Mouse (Mus musculus) CH12.LX (cell line): ENCODE results near the gene Aatf. TPM values are rescaled to one million over a fixed set of nuclear protein-coding genes. Genes with fewer than 3 reads are reported as not detected.

Experiments
- DNase-seq: peaks from one replicate; pipeline ENCODE4 v3.0.0-alpha.2; 2013; ENCODE audit errors: extremely low read depth
- H3K27ac ChIP-seq: 2 replicates; pipeline ENCODE4 v1.5.1; 2012; ENCODE audit warnings: low read depth, mild to moderate bottlenecking, control low read depth, moderate library complexity; ENCODE audit not compliant: insufficient read depth
- H3K27me3 ChIP-seq: replicated peaks from 2 replicates; pipeline ENCODE3; 2012; ENCODE audit warnings: inconsistent platforms
- H3K36me3 ChIP-seq, 2 experiments: replicated peaks in 1 of 2; 2 replicates each; pipeline versions ENCODE3 to v1.6.1; 2012; ENCODE audit warnings: inconsistent platforms in 1 of 2, low read length in 1 of 2, mild to moderate bottlenecking in 1 of 2, mixed read lengths in 1 of 2, moderate library complexity in 1 of 2; ENCODE audit not compliant: control insufficient read depth in 1 of 2, insufficient read depth in 1 of 2
- H3K4me1 ChIP-seq, 2 experiments: 2 replicates each; pipeline ENCODE4 v1.6.1; 2012; ENCODE audit warnings: inconsistent platforms in 1 of 2, moderate library complexity in 1 of 2; ENCODE audit not compliant: insufficient read depth in 2 of 2, control insufficient read depth in 1 of 2
- H3K4me2 ChIP-seq: 2 replicates; pipeline ENCODE4 v1.6.1; 2012; ENCODE audit warnings: low read depth, mild to moderate bottlenecking, control low read depth; ENCODE audit not compliant: poor library complexity, insufficient read depth, severe bottlenecking
- H3K4me3 ChIP-seq, 3 experiments: fragments of 150-350 bp in 1 of 3; sonication (generic) in 1 of 3; replicated peaks in 1 of 3; 2 replicates each; pipeline versions ENCODE3 to v1.5.1; 2011 to 2012; ENCODE audit warnings: low read depth in 2 of 3, low read length in 2 of 3, mild to moderate bottlenecking in 2 of 3, moderate library complexity in 2 of 3, control low read depth in 1 of 3, improper control_type of control experiment in 1 of 3, inconsistent platforms in 1 of 3, mixed read lengths in 1 of 3; ENCODE audit not compliant: poor library complexity in 1 of 3
- H3K79me2 ChIP-seq: replicated peaks from 2 replicates; pipeline ENCODE4 v1.6.1; 2012; ENCODE audit warnings: mild to moderate bottlenecking, moderate library complexity; ENCODE audit not compliant: control insufficient read depth, poor library complexity, insufficient read depth, severe bottlenecking; ENCODE audit errors: extremely low read depth
- H3K9ac ChIP-seq: 2 replicates; pipeline ENCODE4 v1.6.1; 2012; ENCODE audit warnings: low read depth, mild to moderate bottlenecking, control low read depth, moderate library complexity; ENCODE audit not compliant: insufficient read depth
- H3K9me3 ChIP-seq: replicated peaks from 2 replicates; pipeline ENCODE3; 2012; ENCODE audit warnings: low read length, inconsistent platforms, mixed read lengths
- CHD1 ChIP-seq: IDR thresholded peaks from 2 replicates; pipeline ENCODE4 v1.6.1; 2012; ENCODE audit warnings: low read depth, low read length, improper control_type of control experiment, inconsistent platforms
- CHD2 ChIP-seq: IDR thresholded peaks from 2 replicates; pipeline ENCODE4 v1.6.1; 2011; ENCODE audit warnings: low read length, improper control_type of control experiment
- ELF1 ChIP-seq: IDR thresholded peaks from 2 replicates; pipeline ENCODE4 v1.6.1; 2014; ENCODE audit warnings: low read depth, mild to moderate bottlenecking, inconsistent platforms, low read length, improper control_type of control experiment
- GABPA ChIP-seq: IDR thresholded peaks from 2 replicates; pipeline ENCODE4 v1.6.1; 2012; ENCODE audit warnings: low read depth, low read length, improper control_type of control experiment, inconsistent platforms; ENCODE audit not compliant: insufficient replicate concordance
- JUN ChIP-seq: IDR thresholded peaks from 2 replicates; pipeline ENCODE4 v1.6.1; 2011; ENCODE audit warnings: low read depth, mild to moderate bottlenecking, low read length, improper control_type of control experiment, moderate library complexity; ENCODE audit not compliant: insufficient read depth
- JUND ChIP-seq: conservative IDR thresholded peaks from 2 replicates; pipeline ENCODE4 v1.6.1; 2011; ENCODE audit warnings: low read depth, low read length, improper control_type of control experiment
- KAT2A ChIP-seq: IDR thresholded peaks from 2 replicates; pipeline ENCODE4 v1.6.1; 2012; ENCODE audit warnings: low read length, improper control_type of control experiment, inconsistent platforms; ENCODE audit not compliant: insufficient replicate concordance
- MAFK ChIP-seq: IDR thresholded peaks from 2 replicates; pipeline ENCODE4 v1.6.1; 2011; ENCODE audit warnings: low read length, improper control_type of control experiment; ENCODE audit not compliant: insufficient replicate concordance
- MAX ChIP-seq: IDR thresholded peaks from 2 replicates; pipeline ENCODE4 v1.6.1; 2011; ENCODE audit warnings: low read length, improper control_type of control experiment
- MXI1 ChIP-seq: IDR thresholded peaks from 2 replicates; pipeline ENCODE4 v1.6.1; 2011; ENCODE audit warnings: mild to moderate bottlenecking, low read depth, low read length, improper control_type of control experiment
- POLR2AphosphoS2 ChIP-seq: IDR thresholded peaks from 2 replicates; pipeline ENCODE4 v1.6.1; 2011; ENCODE audit warnings: low read depth, low read length, improper control_type of control experiment
- RCOR1 ChIP-seq: conservative IDR thresholded peaks from 2 replicates; pipeline ENCODE4 v1.6.1; 2012; ENCODE audit warnings: low read depth, mild to moderate bottlenecking, inconsistent platforms, low read length, improper control_type of control experiment
- SMC3 ChIP-seq: IDR thresholded peaks from 2 replicates; pipeline ENCODE4 v1.6.1; 2011; ENCODE audit warnings: low read depth, low read length, improper control_type of control experiment
- TCF12 ChIP-seq: IDR thresholded peaks from 2 replicates; pipeline ENCODE4 v1.6.1; 2014; ENCODE audit warnings: low read depth, mild to moderate bottlenecking, inconsistent platforms, low read length, improper control_type of control experiment
- USF2 ChIP-seq: conservative IDR thresholded peaks from 2 replicates; pipeline ENCODE4 v1.6.1; 2011; ENCODE audit warnings: low read depth, low read length, improper control_type of control experiment
- dilution Hi-C: fragments of 300-500 bp; cut with MboI; formaldehyde crosslinking; loops from 2 replicates; pipeline ENCODE4 v1.14.3; 2020; ENCODE audit warnings: low sequenced_read_pairs; ENCODE audit not compliant: extremely low pct_unique_long_range_greater_than_20kb, extremely low pct_ligation_motif_present
- in situ Hi-C: fragments of 300-500 bp; cut with MboI; formaldehyde crosslinking; loops from 3 replicates; pipeline ENCODE4 v1.14.3; 2019; ENCODE audit warnings: low sequenced_read_pairs, low pct_ligation_motif_present, low pct_unique_long_range_greater_than_20kb, mixed read lengths
- polyA plus RNA-seq: library from polyadenylated mRNA; unstranded; fragments of >175 nt; gene quantifications from 2 replicates; pipeline ENCODE4 v1.2.1, GENCODE M21; 2012; ENCODE audit warnings: low read depth; ENCODE audit not compliant: insufficient read length
- total RNA-seq, 2 experiments: library from RNA; depleted of rRNA; stranded (reverse); fragments of 300-350 nt in 1 of 2; fragments of >200 nt in 1 of 2; gene quantifications; 2 replicates each; pipeline ENCODE4 v1.2.3; 2012 to 2014

The Aatf gene
- total and polyA plus RNA-seq, 3 experiments, result 69.8 to 112 (median 71.7) TPM

- H3K9me3 ChIP-seq, result no peaks in the 10 kb centered on the region
- H3K79me2 ChIP-seq, result no peaks in the 10 kb centered on the region
- in situ Hi-C loops, result no loop called here
- TF ChIP-seq ELF1, result no peak
- TF ChIP-seq RCOR1, result no peak
- TF ChIP-seq, all 38 proteins: peak for 0
- Histone ChIP-seq H3K9ac (no peak overlapping the region), H3K4me3 (no peak overlapping the region), H3K27ac (no peak overlapping the region), H3K36me3 (no peaks in the 10 kb centered on the region), H3K4me2 (no peak overlapping the region), H3K27me3 (peaks cover 3% of the 10 kb centered on the region), H3K4me1 (no peaks in the 10 kb centered on the region)
- dilution Hi-C loops, result no loop called here
- no peak for DNase-seq
Measured at GRCm38 (mm10) chr11:84412201-84412934, 101.0 kb downstream of the Aatf start.

GRCm38 (mm10) chr11:84411642-84412018 is 101.7 kb downstream of the Aatf start:
- no peak for DNase-seq
- Histone ChIP-seq H3K9ac (no peak overlapping the region), H3K27ac (no peak overlapping the region), H3K4me2 (no peak overlapping the region), H3K27me3 (peaks cover 3% of the 10 kb centered on the region), H3K9me3 (peaks cover 2% of the 10 kb centered on the region), H3K4me3 (no peak overlapping the region), H3K79me2 (no peaks in the 10 kb centered on the region), H3K36me3 (no peaks in the 10 kb centered on the region), H3K4me1 (no peaks in the 10 kb centered on the region)
- TF ChIP-seq POLR2AphosphoS2 (no peak), JUND (no peak), TCF12 (no peak), MXI1 (no peak), GABPA (no peak), USF2 (no peak), SMC3 (no peak), MAFK (no peak), CHD1 (no peak), MAX (no peak), JUN (no peak), CHD2 (no peak), KAT2A (no peak), RCOR1 (no peak)
- in situ Hi-C loops (no loop called here), dilution Hi-C loops (no loop called here)
